Mouse (Mus musculus): ENCODE results near the gene Olfr1388. TPM values are rescaled to one million over a fixed set of nuclear protein-coding genes. Genes with fewer than 3 reads are reported as not detected.

Gene Olfr1388
- polyA plus RNA-seq, 1 experiment from 2014 or later, result 0.08 TPM

Other genes with a start within 250 kb of the Olfr1388 start
- gene Btnl9, start 249.5 kb upstream of the Olfr1388 start, polyA plus RNA-seq (2015; fragmentation: Nextera tagmentation; extraction: Ambion mirVana), result 0.22 TPM in 1 of 2 replicates, not detected in the other
- 38.0 and 40.7 TPM in 2 replicates for gene Zfp62, start 233.3 kb upstream of the Olfr1388 start, polyA plus RNA-seq (2015; fragmentation: Nextera tagmentation; extraction: Ambion mirVana)
- gene Mgat1, start 192.4 kb upstream of the Olfr1388 start, polyA plus RNA-seq (2015; fragmentation: Nextera tagmentation; extraction: Ambion mirVana), result 34.7 and 36.2 TPM in 2 replicates
- not detected in 2 replicates for gene Olfr1393, start 158.3 kb upstream of the Olfr1388 start, polyA plus RNA-seq (2015; fragmentation: Nextera tagmentation; extraction: Ambion mirVana)
- not detected in 2 replicates for gene Olfr1392, start 151.3 kb upstream of the Olfr1388 start, polyA plus RNA-seq (2015; fragmentation: Nextera tagmentation; extraction: Ambion mirVana)
- gene Olfr10, start 131.9 kb upstream of the Olfr1388 start, polyA plus RNA-seq (2015; fragmentation: Nextera tagmentation; extraction: Ambion mirVana), result not detected in 2 replicates
- not detected in 2 replicates for gene Olfr1391, start 113.9 kb upstream of the Olfr1388 start, polyA plus RNA-seq (2015; fragmentation: Nextera tagmentation; extraction: Ambion mirVana)
- not detected in 2 replicates for gene Olfr1390, start 101.4 kb upstream of the Olfr1388 start, polyA plus RNA-seq (2015; fragmentation: Nextera tagmentation; extraction: Ambion mirVana)
- gene Olfr1389, start 13.6 kb upstream of the Olfr1388 start, polyA plus RNA-seq (2015; fragmentation: Nextera tagmentation; extraction: Ambion mirVana), result not detected in 2 replicates
- gene Olfr1387, start 18.7 kb downstream of the Olfr1388 start, polyA plus RNA-seq (2015; fragmentation: Nextera tagmentation; extraction: Ambion mirVana), result not detected in 2 replicates
- not detected in 2 replicates for gene Olfr1386, start 28.4 kb downstream of the Olfr1388 start, polyA plus RNA-seq (2015; fragmentation: Nextera tagmentation; extraction: Ambion mirVana)
- gene Olfr1385, start 52.4 kb downstream of the Olfr1388 start, polyA plus RNA-seq (2015; fragmentation: Nextera tagmentation; extraction: Ambion mirVana), result not detected in 2 replicates
- gene Olfr1384, start 70.1 kb downstream of the Olfr1388 start, polyA plus RNA-seq (2015; fragmentation: Nextera tagmentation; extraction: Ambion mirVana), result not detected in 2 replicates
- not detected in 2 replicates for gene Olfr1383, start 83.0 kb downstream of the Olfr1388 start, polyA plus RNA-seq (2015; fragmentation: Nextera tagmentation; extraction: Ambion mirVana)
- not detected in 2 replicates for gene Olfr1382, start 91.6 kb downstream of the Olfr1388 start, polyA plus RNA-seq (2015; fragmentation: Nextera tagmentation; extraction: Ambion mirVana)
- not detected in 2 replicates for gene Olfr1381, start 106.8 kb downstream of the Olfr1388 start, polyA plus RNA-seq (2015; fragmentation: Nextera tagmentation; extraction: Ambion mirVana)
- gene Olfr1380, start 120.3 kb downstream of the Olfr1388 start, polyA plus RNA-seq (2015; fragmentation: Nextera tagmentation; extraction: Ambion mirVana), result not detected in 2 replicates
- 2.0 and 2.1 TPM in 2 replicates for gene Flt4, start 172.6 kb downstream of the Olfr1388 start, polyA plus RNA-seq (2015; fragmentation: Nextera tagmentation; extraction: Ambion mirVana)
- 0.36 and 0.56 TPM in 2 replicates for gene Scgb3a1, start 227.0 kb downstream of the Olfr1388 start, polyA plus RNA-seq (2015; fragmentation: Nextera tagmentation; extraction: Ambion mirVana)